Mouse (Mus musculus) liver, adult 2 months (tissue): ENCODE data around the gene Slc22a5.

Experiments
- CTCF ChIP-seq: fragments of 200-500 bp; IDR thresholded peaks from 2 replicates; pipeline ENCODE4 v1.5.1; 2011; ENCODE audit warnings: low read depth, low read length, control low read depth
- POLR2A ChIP-seq: fragments of 200-500 bp; IDR thresholded peaks from 2 replicates; pipeline ENCODE4 v1.6.1; 2011; ENCODE audit warnings: low read length, control low read depth; ENCODE audit not compliant: insufficient read depth; ENCODE audit errors: extremely low read depth

GRCm38 (mm10) chr11:53821945-53822338 is 69.5 kb downstream of the Slc22a5 start:
- TF ChIP-seq POLR2A: no peak
- no peak for TF ChIP-seq CTCF
